Mouse (Mus musculus) heart, adult 8-10 months (tissue): ENCODE data around the gene Thegl. TPM values are rescaled to one million over a fixed set of nuclear protein-coding genes. Genes with fewer than 3 reads are reported as not detected.
"Not testable (repeated sequence)": the region's sequence is repeated elsewhere in the genome, so short reads cannot be mapped to it uniquely, and the experiment has no call there.

Experiments
- DNase-seq: peaks from one replicate; pipeline ENCODE4 v3.0.0; 2022; ENCODE audit warnings: low spot score
- total RNA-seq, 4 experiments: library from RNA; stranded (reverse); gene quantifications; 2 replicates each; pipeline ENCODE4 v1.2.4; 2022

Gene Thegl
- not detected for total RNA-seq

- peak; percentile 59 for DNase-seq
Observed at GRCm38 (mm10) chr5:77015544-77016482, at the start of gene Thegl. Gene Thegl (plus strand): TSS chr5:77016023.

GRCm38 (mm10) chr5:76969250-76969649 is 46.6 kb upstream of the Thegl start:
- DNase-seq: no peak

GRCm38 (mm10) chr5:76971115-76971514 is 44.7 kb upstream of the Thegl start:
- not testable (repeated sequence) for DNase-seq

- no peak for DNase-seq
Observed at GRCm38 (mm10) chr5:76973488-76973887, 42.3 kb upstream of the Thegl start.

GRCm38 (mm10) chr5:76974207-76974553 is 41.6 kb upstream of the Thegl start:
- no peak for DNase-seq

GRCm38 (mm10) chr5:76974554-76975285 is 41.1 kb upstream of the Thegl start, which contains the start of gene Srp72:
Gene Srp72 (plus strand): TSS chr5:76974683.
- DNase-seq: peak; percentile 69

GRCm38 (mm10) chr5:76975736-76976135 is 40.1 kb upstream of the Thegl start:
- no peak for DNase-seq

- DNase-seq: no peak
Observed at GRCm38 (mm10) chr5:76984015-76984414, 31.8 kb upstream of the Thegl start.

GRCm38 (mm10) chr5:76990789-76991188 is 25.0 kb upstream of the Thegl start:
- no peak for DNase-seq

GRCm38 (mm10) chr5:76993174-76993814 is 22.5 kb upstream of the Thegl start:
- DNase-seq: no peak

- DNase-seq: no peak
Observed at GRCm38 (mm10) chr5:76998416-76998815, 17.4 kb upstream of the Thegl start.

- no peak for DNase-seq
Observed at GRCm38 (mm10) chr5:77001192-77001591, 14.6 kb upstream of the Thegl start.

- no peak for DNase-seq
Observed at GRCm38 (mm10) chr5:77004051-77004821, 11.6 kb upstream of the Thegl start, which contains the start of gene Arl9. Gene Arl9 (plus strand): TSS chr5:77004055.

GRCm38 (mm10) chr5:77010352-77010751 is 5.5 kb upstream of the Thegl start:
- DNase-seq: no peak

GRCm38 (mm10) chr5:77011082-77011481 is 4.7 kb upstream of the Thegl start:
- DNase-seq: no peak

- no peak for DNase-seq
Observed at GRCm38 (mm10) chr5:77013171-77013570, 2.7 kb upstream of the Thegl start.

GRCm38 (mm10) chr5:77028034-77028433 is 12.2 kb downstream of the Thegl start:
- DNase-seq: no peak

- DNase-seq: peak; percentile 24
Observed at GRCm38 (mm10) chr5:77029735-77030134, 13.9 kb downstream of the Thegl start.

- DNase-seq: not testable (repeated sequence)
Observed at GRCm38 (mm10) chr5:77035101-77035500, 19.3 kb downstream of the Thegl start.

- DNase-seq: no peak
Observed at GRCm38 (mm10) chr5:77038451-77038850, 22.6 kb downstream of the Thegl start.

GRCm38 (mm10) chr5:77039391-77039790 is 23.6 kb downstream of the Thegl start:
- no peak for DNase-seq
